Mouse (Mus musculus): ENCODE results near the gene Ank3. TPM values are rescaled to one million over a fixed set of nuclear protein-coding genes. Genes with fewer than 3 reads are reported as not detected.
A peak's percentile ranks its signal among the peaks of the same experiment; 100 is the strongest.
"Not testable (repeated sequence)": the region's sequence is repeated elsewhere in the genome, so short reads cannot be mapped to it uniquely, and the experiment has no call there.

Gene Ank3
- 76.6 and 86.4 TPM in 2 replicates for polyA plus RNA-seq (2015; fragmentation: Nextera tagmentation; extraction: Ambion mirVana)

- WGBS, result under 1% methylated on average over 69 of the region's 77 CpGs
- H3K4me2 ChIP-seq, result peak within 1 kb of the TSS; percentile 100
- peak within 1 kb of the TSS; percentile 76 for H3K4me3 ChIP-seq
- no peaks in the 10 kb centered on the region for H3K9me3 ChIP-seq
- no peaks in the 10 kb centered on the region for H3K36me3 ChIP-seq
- ATAC-seq (ENCODE audit: low FRiP score, low read depth), result peak; percentile 63; the same call in 1 of the 2 replicates
- H3K9ac ChIP-seq, result peak within 1 kb of the TSS; percentile 46
- peaks cover 28% of the 10 kb centered on the region for H3K4me1 ChIP-seq (replicated peaks)
- peaks cover 39% of the 10 kb centered on the region for H3K27me3 ChIP-seq
- H3K27ac ChIP-seq (replicated peaks), result no peak within 1 kb of the TSS
These were observed at the start of gene Ank3 for GRCm38 (mm10) chr10:69398763-69399590. Ank3 (plus strand) TSS chr10:69398773.

- Histone ChIP-seq H3K4me3 (peak overlapping the region; percentile 53), H3K36me3 (no peaks in the 10 kb centered on the region), H3K4me1 (replicated peaks) (peaks cover 13% of the 10 kb centered on the region), H3K27me3 (no peaks in the 10 kb centered on the region), H3K4me2 (peak overlapping the region; percentile 97), H3K27ac (replicated peaks) (peak overlapping the region; percentile 17; the same call in 1 of the 2 replicates), H3K9ac (no peak overlapping the region), H3K9me3 (no peaks in the 10 kb centered on the region)
- ATAC-seq (ENCODE audit: low FRiP score, low read depth), result no peak
- WGBS, result 28% methylated on average over 12 of the region's 12 CpGs
These were observed 47.3 kb upstream of the Ank3 start for GRCm38 (mm10) chr10:69351071-69351841.

- H3K9ac ChIP-seq, result peak overlapping the region; percentile 39
- no peaks in the 10 kb centered on the region for H3K27me3 ChIP-seq
- H3K4me2 ChIP-seq, result peak overlapping the region; percentile 97
- no peak for ATAC-seq (ENCODE audit: low FRiP score, low read depth)
- H3K36me3 ChIP-seq, result no peaks in the 10 kb centered on the region
- no peaks in the 10 kb centered on the region for H3K9me3 ChIP-seq
- peak overlapping the region; percentile 64 for H3K27ac ChIP-seq (replicated peaks)
- H3K4me1 ChIP-seq (replicated peaks), result peaks cover 13% of the 10 kb centered on the region
- peak overlapping the region; percentile 53 for H3K4me3 ChIP-seq
- under 1% methylated on average over 11 of the region's 11 CpGs for WGBS
These were observed 46.7 kb upstream of the Ank3 start for GRCm38 (mm10) chr10:69351842-69352211.

- ATAC-seq (ENCODE audit: low FRiP score, low read depth), result peak; percentile 97
- H3K4me3 ChIP-seq, result peak within 1 kb of the TSS; percentile 53
These were observed 46.1 kb upstream of the Ank3 start, which contains the start of gene Cdk1 for GRCm38 (mm10) chr10:69352212-69353085. Cdk1 (minus strand) TSS chr10:69352938.

GRCm38 (mm10) chr10:69353086-69353479 is 45.5 kb upstream of the Ank3 start:
- H3K9ac ChIP-seq; H3K27me3 ChIP-seq; H3K36me3 ChIP-seq; H3K9me3 ChIP-seq; ATAC-seq (ENCODE audit: low FRiP score, low read depth); H3K27ac ChIP-seq (replicated peaks): not testable (repeated sequence)
- Histone ChIP-seq H3K4me1 (replicated peaks) (peaks cover 13% of the 10 kb centered on the region), H3K4me3 (peak overlapping the region; percentile 53), H3K4me2 (peak overlapping the region; percentile 97)
- 44% methylated on average over 5 of the region's 5 CpGs for WGBS

More at GRCm38 (mm10) chr10:69352212-69353085, 46.1 kb upstream of the Ank3 start, which contains the start of gene Cdk1:
- peak within 1 kb of the TSS; percentile 64 for H3K27ac ChIP-seq (replicated peaks)
- H3K9me3 ChIP-seq, result no peaks in the 10 kb centered on the region
- WGBS, result under 1% methylated on average over 51 of the region's 51 CpGs
- H3K9ac ChIP-seq, result peak within 1 kb of the TSS; percentile 39
- H3K36me3 ChIP-seq, result no peaks in the 10 kb centered on the region
- H3K4me2 ChIP-seq, result peak within 1 kb of the TSS; percentile 97
- no peaks in the 10 kb centered on the region for H3K27me3 ChIP-seq
- peaks cover 13% of the 10 kb centered on the region for H3K4me1 ChIP-seq (replicated peaks)

- Histone ChIP-seq H3K9me3 (no peaks in the 10 kb centered on the region), H3K4me2 (no peak overlapping the region), H3K36me3 (no peaks in the 10 kb centered on the region), H3K9ac (no peak overlapping the region), H3K27me3 (no peaks in the 10 kb centered on the region), H3K27ac (replicated peaks) (no peak overlapping the region), H3K4me1 (replicated peaks) (no peaks in the 10 kb centered on the region), H3K4me3 (no peak overlapping the region)
- ATAC-seq (ENCODE audit: low FRiP score, low read depth), result no peak
- WGBS, result 86% methylated on average over 1 of the region's 1 CpGs
These were observed 38.9 kb upstream of the Ank3 start for GRCm38 (mm10) chr10:69359666-69360065.

GRCm38 (mm10) chr10:69366208-69366607 is 32.4 kb upstream of the Ank3 start:
- Histone ChIP-seq H3K4me1 (replicated peaks) (no peaks in the 10 kb centered on the region), H3K36me3 (no peaks in the 10 kb centered on the region), H3K9ac (no peak overlapping the region), H3K4me2 (no peak overlapping the region), H3K27ac (replicated peaks) (no peak overlapping the region), H3K27me3 (no peaks in the 10 kb centered on the region), H3K4me3 (no peak overlapping the region), H3K9me3 (no peaks in the 10 kb centered on the region)
- WGBS, result 84% methylated on average over 11 of the region's 11 CpGs
- no peak for ATAC-seq (ENCODE audit: low FRiP score, low read depth)

- Histone ChIP-seq H3K27me3 (no peaks in the 10 kb centered on the region), H3K36me3 (no peaks in the 10 kb centered on the region), H3K4me1 (replicated peaks) (no peaks in the 10 kb centered on the region), H3K4me3 (no peak overlapping the region), H3K4me2 (no peak overlapping the region), H3K27ac (replicated peaks) (no peak overlapping the region), H3K9me3 (no peaks in the 10 kb centered on the region), H3K9ac (no peak overlapping the region)
- WGBS, result 75% methylated on average over 13 of the region's 13 CpGs
- no peak for ATAC-seq (ENCODE audit: low FRiP score, low read depth)
These were observed 31.6 kb upstream of the Ank3 start for GRCm38 (mm10) chr10:69366877-69367387.

- no peaks in the 10 kb centered on the region for H3K9me3 ChIP-seq
- no peak for ATAC-seq (ENCODE audit: low FRiP score, low read depth)
- WGBS, result 86% methylated on average over 6 of the region's 6 CpGs
- H3K27me3 ChIP-seq, result no peaks in the 10 kb centered on the region
- no peak overlapping the region for H3K27ac ChIP-seq (replicated peaks)
- H3K4me3 ChIP-seq, result no peak overlapping the region
- no peaks in the 10 kb centered on the region for H3K4me1 ChIP-seq (replicated peaks)
- no peak overlapping the region for H3K9ac ChIP-seq
- H3K36me3 ChIP-seq, result no peaks in the 10 kb centered on the region
- H3K4me2 ChIP-seq, result no peak overlapping the region
These were observed 29.3 kb upstream of the Ank3 start for GRCm38 (mm10) chr10:69369321-69369720.

- Histone ChIP-seq H3K9me3 (no peaks in the 10 kb centered on the region), H3K27me3 (no peaks in the 10 kb centered on the region), H3K4me3 (no peak overlapping the region), H3K9ac (no peak overlapping the region), H3K4me1 (replicated peaks) (no peaks in the 10 kb centered on the region), H3K27ac (replicated peaks) (no peak overlapping the region), H3K4me2 (no peak overlapping the region), H3K36me3 (no peaks in the 10 kb centered on the region)
- 15% methylated on average over 10 of the region's 10 CpGs for WGBS
- ATAC-seq (ENCODE audit: low FRiP score, low read depth), result no peak
These were observed 27.1 kb upstream of the Ank3 start for GRCm38 (mm10) chr10:69371441-69371840.

GRCm38 (mm10) chr10:69372061-69372460 is 26.5 kb upstream of the Ank3 start:
- Histone ChIP-seq H3K27me3 (no peaks in the 10 kb centered on the region), H3K27ac (replicated peaks) (no peak overlapping the region), H3K4me2 (no peak overlapping the region), H3K9me3 (no peaks in the 10 kb centered on the region), H3K9ac (no peak overlapping the region), H3K36me3 (no peaks in the 10 kb centered on the region), H3K4me3 (no peak overlapping the region), H3K4me1 (replicated peaks) (no peaks in the 10 kb centered on the region)
- ATAC-seq (ENCODE audit: low FRiP score, low read depth), result no peak
- 90% methylated on average over 14 of the region's 14 CpGs for WGBS
